Mouse (Mus musculus): ENCODE results near the gene Gm17175.
"Not testable (repeated sequence)": the region's sequence is repeated elsewhere in the genome, so short reads cannot be mapped to it uniquely, and the experiment has no call there.

The Gm17175 gene

DNA sequence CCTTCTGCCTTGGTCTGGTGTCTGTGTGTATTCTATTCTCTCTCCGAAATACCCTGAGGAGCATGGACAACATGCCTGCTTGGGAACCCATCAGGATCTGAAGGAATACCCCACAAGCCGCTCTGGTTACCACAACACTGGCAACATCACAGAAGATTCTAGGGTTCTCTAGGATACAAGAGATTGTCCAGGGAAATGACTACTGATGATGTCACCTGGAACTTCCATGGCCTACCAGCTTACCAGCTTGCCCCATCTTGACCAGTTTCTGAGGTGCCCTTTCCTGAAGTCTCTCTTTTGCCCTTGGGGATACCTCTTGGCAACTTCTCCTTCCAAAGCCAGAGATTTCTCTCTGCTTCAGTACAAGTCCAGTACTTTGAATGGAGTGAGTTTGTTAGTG is at the start of gene Gm17175:
Gm17175 (minus strand) TSS at position 101 of the 400 bp plus-strand sequence.
- not testable (repeated sequence) for DNase-seq (ENCODE audit: low spot score in 2 of 2)

GRCm38 (mm10) chr14:51611210-51611609 is 37.3 kb upstream of the Gm17175 start, which contains the start of gene Gm17078:
TSS of gene Gm17078 (minus strand) at chr14:51611310.
- DNase-seq (ENCODE audit: low spot score in 2 of 2): no peak

GRCm38 (mm10) chr14:51592039-51592438 is 18.2 kb upstream of the Gm17175 start, which contains the start of gene Gm17174:
TSS of gene Gm17174 (minus strand) at chr14:51592139.
- not testable (repeated sequence) for DNase-seq (ENCODE audit: low spot score in 2 of 2)

DNA sequence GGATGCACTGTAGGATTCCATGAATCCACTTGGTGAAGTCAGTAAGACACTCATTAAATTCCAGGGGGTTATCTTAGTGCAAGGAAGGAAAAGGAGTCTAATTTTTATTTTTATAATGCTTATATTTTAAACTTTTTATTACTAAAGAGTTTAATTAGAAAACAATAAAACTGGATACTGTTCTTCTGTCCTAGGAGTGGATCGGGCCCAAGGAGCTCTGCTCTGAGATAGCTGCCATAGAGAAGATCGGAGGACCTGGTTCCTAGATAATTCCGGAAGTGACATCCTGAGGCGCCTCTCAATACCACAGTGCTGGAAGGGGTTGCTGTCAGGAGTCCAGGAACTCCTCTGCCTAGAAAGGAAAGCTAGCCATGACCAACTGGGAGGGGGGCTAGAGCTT is 21.4 kb downstream of the Gm17175 start, which contains the start of gene Gm5622:
Gm5622 (plus strand) TSS at position 301 of the 400 bp plus-strand sequence.
- DNase-seq (ENCODE audit: low spot score in 2 of 2): no peak

All from spleen, postnatal 14 days (tissue).